Mouse (Mus musculus) midbrain, embryonic 16.5 days (tissue): ENCODE results near the gene Cblb. TPM values are rescaled to one million over a fixed set of nuclear protein-coding genes. Genes with fewer than 3 reads are reported as not detected.

Source experiments
- ATAC-seq: fragments of 200-750 bp; cut with Nextera tagmentation; 2 replicates; pipeline ENCODE4 v1.8.0; 2017; ENCODE audit warnings: moderate TSS enrichment
- H3K27ac ChIP-seq: fragments of 300-500 bp; sonication (generic); 2 replicates; pipeline ENCODE4 v1.5.1; 2014; ENCODE audit warnings: mild to moderate bottlenecking, low read length, mixed read lengths
- H3K27me3 ChIP-seq: fragments of 300-500 bp; sonication (generic); 2 replicates; pipeline ENCODE4 v1.6.1; 2014; ENCODE audit warnings: low read depth, low read length, mixed read lengths; ENCODE audit not compliant: control insufficient read depth, insufficient read depth
- H3K36me3 ChIP-seq: fragments of 300-500 bp; sonication (generic); 2 replicates; pipeline ENCODE4 v1.6.1; 2014; ENCODE audit warnings: mild to moderate bottlenecking, low read length, moderate library complexity, mixed read lengths; ENCODE audit not compliant: control insufficient read depth, insufficient read depth
- H3K4me1 ChIP-seq: fragments of 300-500 bp; sonication (generic); 2 replicates; pipeline ENCODE4 v1.6.1; 2014; ENCODE audit warnings: mild to moderate bottlenecking, low read length, mixed read lengths; ENCODE audit not compliant: control insufficient read depth, insufficient read depth
- H3K4me2 ChIP-seq: fragments of 300-500 bp; sonication (generic); 2 replicates; pipeline ENCODE4 v1.6.1; 2014; ENCODE audit warnings: mild to moderate bottlenecking, low read length, mixed read lengths
- H3K4me3 ChIP-seq: fragments of 300-500 bp; sonication (generic); 2 replicates; pipeline ENCODE4 v1.5.1; 2014; ENCODE audit warnings: low read depth, mild to moderate bottlenecking, low read length, moderate library complexity, mixed read lengths
- H3K9ac ChIP-seq: fragments of 300-500 bp; sonication (generic); 2 replicates; pipeline ENCODE4 v1.6.1; 2014; ENCODE audit warnings: low read depth, low read length, mixed read lengths
- H3K9me3 ChIP-seq: fragments of 300-500 bp; sonication (generic); replicated peaks from 2 replicates; pipeline ENCODE4 v1.6.1; 2014; ENCODE audit warnings: mild to moderate bottlenecking, low read length, mixed read lengths; ENCODE audit not compliant: control insufficient read depth, poor library complexity, severe bottlenecking
- WGBS: fragments of 180-500 bp; shearing (Covaris S2); extraction: QIAGEN DNeasy Blood & Tissue Kit; methylation state at CpG from one replicate; pipeline ENCODE4 v1.1.7; 2014; 5-methylcytosine and 5-hydroxymethylcytosine counted together
- polyA plus RNA-seq: library from polyadenylated mRNA; unstranded; fragments of >200 nt; fragmentation: Nextera tagmentation; extraction: Ambion mirVana; gene quantifications from 2 replicates; pipeline ENCODE4 v1.2.1, GENCODE M21; 2015

Gene Cblb
- polyA plus RNA-seq, 1 experiment from 2014 or later, result 10.4 TPM

DNA sequence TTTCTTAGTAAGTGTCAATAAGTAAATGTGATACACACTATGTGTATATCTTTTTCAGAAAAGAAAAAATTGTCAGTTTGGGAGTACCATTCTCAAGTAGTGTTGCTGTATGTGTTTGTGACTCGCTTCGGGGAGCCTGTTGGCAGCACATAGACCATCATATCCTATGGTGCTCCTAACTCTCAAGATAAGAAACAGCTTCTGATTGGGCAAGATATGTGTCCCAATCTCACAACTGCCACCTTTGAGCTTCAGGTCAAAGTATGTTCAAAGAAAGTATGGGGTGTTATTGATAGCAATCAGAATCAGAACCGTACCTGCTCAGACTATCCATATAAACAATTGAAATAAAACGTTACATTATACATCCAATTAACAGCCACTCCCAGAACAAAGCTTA lies 219.9 kb downstream of the Cblb start:
- Histone ChIP-seq H3K27me3 (no peaks in the 10 kb centered on the region), H3K4me1 (no peaks in the 10 kb centered on the region), H3K9ac (no peak overlapping the region), H3K36me3 (no peaks in the 10 kb centered on the region), H3K9me3 (no peaks in the 10 kb centered on the region; the same call in 1 of the 2 replicates), H3K4me2 (no peak overlapping the region), H3K27ac (no peak overlapping the region), H3K4me3 (no peak overlapping the region)
- WGBS, result 94% methylated on average over 4 of the region's 4 CpGs
- no peak for ATAC-seq
